Mouse (Mus musculus) heart, embryonic 13.5 days (tissue): ENCODE measurements around the gene P3h4. TPM values are rescaled to one million over a fixed set of nuclear protein-coding genes. Genes with fewer than 3 reads are reported as not detected.

Experiments
- microRNA-seq: library from miRNA; unstranded; fragments of <30 nt; microRNA quantifications from one replicate; pipeline ENCODE4, GENCODE M21; 2016
- polyA plus RNA-seq: library from polyadenylated mRNA; unstranded; fragments of >200 nt; fragmentation: Nextera tagmentation; extraction: Ambion mirVana; gene quantifications from 2 replicates; pipeline ENCODE4 v1.2.1, GENCODE M21; 2015

P3h4 gene
- polyA plus RNA-seq, 1 experiment from 2014 or later, result 62.9 TPM

Small RNA genes within 50 kb of the gene (microRNA-seq; reads per million reads assigned to microRNA genes)
- not detected for gene Gm27374

Other genes starting within 250 kb of the P3h4 start
- not detected in 2 replicates for gene Krt9, start 221.6 kb downstream of the P3h4 start, polyA plus RNA-seq
- 3.0 and 3.1 TPM in 2 replicates for gene Krt14, start 207.3 kb downstream of the P3h4 start, polyA plus RNA-seq
- gene Krt16, start 165.9 kb downstream of the P3h4 start, polyA plus RNA-seq, result not detected in 2 replicates
- 2.3 and 3.0 TPM in 2 replicates for gene Krt17, start 153.8 kb downstream of the P3h4 start, polyA plus RNA-seq
- not detected in 2 replicates for gene Krt42, start 145.0 kb downstream of the P3h4 start, polyA plus RNA-seq
- gene Eif1, start 95.0 kb downstream of the P3h4 start, polyA plus RNA-seq, result 1,570 and 1,681 TPM in 2 replicates
- not detected in 2 replicates for gene Gast, start 80.4 kb downstream of the P3h4 start, polyA plus RNA-seq
- gene Hap1, start 58.7 kb downstream of the P3h4 start, polyA plus RNA-seq, result 8.0 and 9.3 TPM in 2 replicates
- gene Jup, start 17.1 kb downstream of the P3h4 start, polyA plus RNA-seq, result 107 and 111 TPM in 2 replicates
- 112 and 119 TPM in 2 replicates for gene Fkbp10, start 861 bp upstream of the P3h4 start, polyA plus RNA-seq
- gene Nt5c3b, start 27.0 kb upstream of the P3h4 start, polyA plus RNA-seq, result 104 and 110 TPM in 2 replicates
- 0.33 and 0.60 TPM in 2 replicates for gene Klhl10, start 27.1 kb upstream of the P3h4 start, polyA plus RNA-seq
- 6.6 and 6.7 TPM in 2 replicates for gene Klhl11, start 57.9 kb upstream of the P3h4 start, polyA plus RNA-seq
- gene Acly, start 113.2 kb upstream of the P3h4 start, polyA plus RNA-seq, result 67.8 and 69.7 TPM in 2 replicates
- 0.19 and 0.62 TPM in 2 replicates for gene Ttc25, start 130.8 kb upstream of the P3h4 start, polyA plus RNA-seq
- 18.1 and 20.2 TPM in 2 replicates for gene Cnp, start 160.1 kb upstream of the P3h4 start, polyA plus RNA-seq
- gene Nkiras2, start 204.4 kb upstream of the P3h4 start, polyA plus RNA-seq, result 67.0 and 67.3 TPM in 2 replicates
- 172 and 191 TPM in 2 replicates for gene Dnajc7, start 205.3 kb upstream of the P3h4 start, polyA plus RNA-seq